Mouse (Mus musculus): ENCODE data around the gene Phlpp1. TPM values are rescaled to one million over a fixed set of nuclear protein-coding genes. Genes with fewer than 3 reads are reported as not detected.

Gene Phlpp1
- polyA plus RNA-seq, 1 experiment from 2014 or later: 7.1 TPM

DNA sequence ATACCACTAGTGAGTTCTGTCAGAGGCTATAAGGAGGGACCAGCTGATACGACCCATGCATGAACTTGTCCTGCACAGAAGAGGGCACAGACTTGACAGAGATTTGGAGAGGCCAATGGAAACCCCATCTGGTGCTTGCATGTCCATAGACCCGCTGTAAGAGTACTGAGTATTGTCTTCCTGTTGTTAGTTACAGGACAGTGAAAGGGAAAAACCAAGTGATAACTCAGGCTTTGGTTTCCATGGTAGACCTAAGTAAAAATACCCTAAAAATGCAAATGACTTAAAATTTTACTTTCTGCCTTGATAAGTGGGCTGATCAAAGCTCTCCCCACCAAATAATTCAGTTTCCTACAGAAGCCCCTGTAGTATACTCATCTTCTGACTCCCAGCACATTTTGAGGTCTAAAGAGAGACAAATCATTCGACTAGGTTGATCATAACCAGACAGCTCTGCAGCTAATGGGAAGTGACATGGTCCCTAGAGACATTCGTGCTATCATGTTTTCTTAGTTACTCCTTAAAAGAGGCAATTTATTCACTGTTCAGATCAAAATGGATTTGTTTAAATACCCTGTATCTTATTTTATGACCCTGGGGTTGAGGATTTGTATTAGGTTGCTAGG is 25.9 kb upstream of the Phlpp1 start:
- WGBS: 80% methylated on average over 4 of the region's 4 CpGs
- H3K27ac ChIP-seq (ENCODE audit: low read length): no peak overlapping the region

DNA sequence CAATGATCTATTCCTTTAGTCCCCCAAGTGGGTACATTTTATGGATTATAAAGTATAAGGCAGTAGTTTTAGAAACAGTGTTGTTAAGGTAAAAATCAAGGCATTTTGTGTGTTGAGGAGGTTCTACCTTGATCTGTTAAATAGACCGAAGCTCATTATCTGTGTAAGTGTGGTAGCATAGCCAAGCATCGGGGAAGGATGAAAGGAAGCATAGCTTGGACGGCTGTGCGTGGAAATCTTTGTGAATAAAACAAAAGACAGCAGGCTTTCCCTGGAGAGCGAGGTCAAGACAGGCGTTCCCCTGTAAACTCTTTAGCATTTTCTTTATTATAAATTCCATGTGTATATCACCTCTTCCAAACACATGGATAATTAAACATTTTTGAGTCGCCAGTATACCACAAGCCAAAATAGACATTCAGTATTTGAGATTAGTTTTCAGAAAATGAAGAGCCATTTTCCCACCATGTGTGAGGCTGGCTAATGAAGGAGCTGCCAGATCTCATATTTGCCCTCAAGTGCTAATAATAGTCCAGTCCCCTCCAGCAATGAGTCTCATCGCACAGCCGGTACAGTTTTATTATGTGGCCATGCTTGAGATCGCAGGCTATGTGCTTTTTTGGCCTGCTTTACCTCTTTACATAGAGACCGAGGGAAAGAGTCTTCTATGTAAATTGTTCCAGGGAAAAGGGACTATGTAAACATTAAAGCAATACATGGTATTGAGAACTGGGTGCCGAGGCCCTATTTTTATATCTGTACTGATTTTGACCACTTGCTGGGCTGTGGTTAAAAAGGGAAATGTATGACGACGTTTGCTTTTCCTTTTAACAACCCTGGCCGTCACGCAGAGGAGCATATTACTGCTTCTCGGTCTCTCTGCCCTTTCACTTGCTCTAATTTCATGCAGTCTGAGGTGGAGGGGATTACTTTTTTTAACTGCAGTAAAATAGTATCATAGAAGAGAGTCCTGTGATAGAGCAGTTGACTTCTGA is 22.9 kb upstream of the Phlpp1 start:
- Histone ChIP-seq H3K27ac (ENCODE audit: low read length) (peak overlapping the region; percentile 37; the same call in 1 of the 2 replicates), H3K27me3 (ENCODE audit: control insufficient read depth, insufficient read depth, low read depth, low read length) (no peaks in the 10 kb centered on the region), H3K4me2 (ENCODE audit: low read length) (0 out of 2 replicates have a peak overlapping the region, but pooled peaks have one; percentile 8), H3K9ac (ENCODE audit: low read depth, low read length) (no peak overlapping the region), H3K4me1 (ENCODE audit: control insufficient read depth, insufficient read depth, low read length) (peaks cover 6% of the 10 kb centered on the region; the same call in 1 of the 2 replicates), H3K36me3 (ENCODE audit: control insufficient read depth, insufficient read depth, low read length) (no peaks in the 10 kb centered on the region), H3K9me3 (replicated peaks; ENCODE audit: control insufficient read depth, low read length, poor library complexity, severe bottlenecking) (no peaks in the 10 kb centered on the region), H3K4me3 (ENCODE audit: low read depth, low read length) (no peak overlapping the region)
- 32% methylated on average over 17 of the region's 17 CpGs for WGBS
- peak; percentile 52 for ATAC-seq

More for the DNA sequence above, 25.9 kb upstream of the Phlpp1 start:
- no peaks in the 10 kb centered on the region for H3K9me3 ChIP-seq (replicated peaks; ENCODE audit: control insufficient read depth, low read length, poor library complexity, severe bottlenecking)
- ATAC-seq: no peak
- H3K27me3 ChIP-seq (ENCODE audit: control insufficient read depth, insufficient read depth, low read depth, low read length): no peaks in the 10 kb centered on the region
- no peak overlapping the region for H3K9ac ChIP-seq (ENCODE audit: low read depth, low read length)
- H3K4me2 ChIP-seq (ENCODE audit: low read length): no peak overlapping the region
- peaks cover 6% of the 10 kb centered on the region; the same call in 1 of the 2 replicates for H3K4me1 ChIP-seq (ENCODE audit: control insufficient read depth, insufficient read depth, low read length)
- H3K36me3 ChIP-seq (ENCODE audit: control insufficient read depth, insufficient read depth, low read length): no peaks in the 10 kb centered on the region
- H3K4me3 ChIP-seq (ENCODE audit: low read depth, low read length): no peak overlapping the region

DNA sequence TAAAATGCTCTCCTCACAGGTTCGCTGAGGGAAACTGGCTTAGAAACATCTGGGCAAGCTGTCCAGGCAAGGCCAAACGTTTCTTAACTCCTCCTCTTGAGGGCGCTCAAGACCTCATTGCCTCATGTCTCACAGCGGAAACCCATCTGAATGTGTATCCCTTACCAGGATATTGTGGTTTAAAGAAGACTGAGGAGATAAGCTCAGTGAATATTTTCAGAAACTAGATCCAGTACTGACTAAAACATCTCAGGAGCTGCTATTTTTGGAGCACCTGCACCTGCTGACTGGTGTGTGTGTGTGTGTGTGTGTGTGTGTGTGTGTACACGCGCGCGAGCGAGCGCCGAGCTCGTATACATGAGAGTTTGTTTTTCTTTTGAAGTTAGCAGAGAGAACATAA is 19.7 kb upstream of the Phlpp1 start:
- 80% methylated on average over 12 of the region's 12 CpGs for WGBS
- no peaks in the 10 kb centered on the region for H3K9me3 ChIP-seq (replicated peaks; ENCODE audit: control insufficient read depth, low read length, poor library complexity, severe bottlenecking)

DNA sequence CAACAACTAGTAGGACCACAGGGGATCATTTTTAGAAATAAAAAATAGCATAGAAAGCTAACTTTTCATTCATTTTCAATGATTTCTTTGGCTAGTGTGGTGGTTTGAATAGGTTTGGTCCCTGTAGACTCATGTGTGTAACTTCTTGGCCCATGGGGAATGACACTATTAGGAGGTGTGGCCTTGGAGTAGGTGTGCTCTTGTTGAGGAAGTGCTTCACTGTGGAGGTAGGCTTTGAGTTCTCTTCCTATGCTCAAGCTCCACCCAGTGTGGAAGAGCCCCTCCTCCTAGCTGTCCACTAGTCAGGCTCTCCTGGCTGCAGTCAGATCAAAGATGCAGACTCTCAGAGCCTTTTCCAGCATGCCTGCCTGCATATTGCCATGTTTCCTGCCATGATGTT is 18.8 kb upstream of the Phlpp1 start:
- Histone ChIP-seq H3K9me3 (replicated peaks; ENCODE audit: control insufficient read depth, low read length, poor library complexity, severe bottlenecking) (no peaks in the 10 kb centered on the region), H3K4me1 (ENCODE audit: control insufficient read depth, insufficient read depth, low read length) (peaks cover 6% of the 10 kb centered on the region; the same call in 1 of the 2 replicates), H3K9ac (ENCODE audit: low read depth, low read length) (no peak overlapping the region), H3K27ac (ENCODE audit: low read length) (no peak overlapping the region), H3K27me3 (ENCODE audit: control insufficient read depth, insufficient read depth, low read depth, low read length) (no peaks in the 10 kb centered on the region), H3K4me3 (ENCODE audit: low read depth, low read length) (no peak overlapping the region), H3K4me2 (ENCODE audit: low read length) (no peak overlapping the region), H3K36me3 (ENCODE audit: control insufficient read depth, insufficient read depth, low read length) (no peaks in the 10 kb centered on the region)
- no peak for ATAC-seq

More for the DNA sequence above, 19.7 kb upstream of the Phlpp1 start:
- Histone ChIP-seq H3K27me3 (ENCODE audit: control insufficient read depth, insufficient read depth, low read depth, low read length) (no peaks in the 10 kb centered on the region), H3K4me1 (ENCODE audit: control insufficient read depth, insufficient read depth, low read length) (peaks cover 6% of the 10 kb centered on the region; the same call in 1 of the 2 replicates), H3K9ac (ENCODE audit: low read depth, low read length) (no peak overlapping the region), H3K27ac (ENCODE audit: low read length) (no peak overlapping the region), H3K36me3 (ENCODE audit: control insufficient read depth, insufficient read depth, low read length) (no peaks in the 10 kb centered on the region), H3K4me3 (ENCODE audit: low read depth, low read length) (no peak overlapping the region), H3K4me2 (ENCODE audit: low read length) (no peak overlapping the region)
- no peak for ATAC-seq

DNA sequence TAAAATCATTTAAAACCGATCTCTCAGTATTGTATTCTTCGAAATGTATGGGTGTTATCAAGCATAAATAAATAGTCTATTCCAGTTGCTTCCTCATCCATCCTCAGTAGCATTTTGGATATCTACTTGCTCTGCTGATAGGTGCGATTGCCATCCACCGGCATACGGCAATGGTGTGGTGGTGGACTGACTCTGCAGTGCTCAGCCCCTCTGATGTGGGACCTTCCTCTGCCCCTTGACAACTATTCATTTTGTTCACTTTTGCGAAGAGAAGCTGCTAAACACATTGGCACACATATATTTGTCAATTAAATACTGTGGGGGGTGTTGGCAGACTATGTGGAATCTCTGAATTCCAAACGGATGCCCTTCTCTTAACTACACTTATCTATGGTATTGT is 17.0 kb upstream of the Phlpp1 start:
- Histone ChIP-seq H3K9ac (ENCODE audit: low read depth, low read length) (no peak overlapping the region), H3K27me3 (ENCODE audit: control insufficient read depth, insufficient read depth, low read depth, low read length) (no peaks in the 10 kb centered on the region), H3K36me3 (ENCODE audit: control insufficient read depth, insufficient read depth, low read length) (no peaks in the 10 kb centered on the region), H3K4me3 (ENCODE audit: low read depth, low read length) (no peak overlapping the region), H3K4me2 (ENCODE audit: low read length) (no peak overlapping the region), H3K27ac (ENCODE audit: low read length) (no peak overlapping the region), H3K9me3 (replicated peaks; ENCODE audit: control insufficient read depth, low read length, poor library complexity, severe bottlenecking) (no peaks in the 10 kb centered on the region), H3K4me1 (ENCODE audit: control insufficient read depth, insufficient read depth, low read length) (no peaks in the 10 kb centered on the region)
- no peak for ATAC-seq
- 91% methylated on average over 7 of the region's 7 CpGs for WGBS

DNA sequence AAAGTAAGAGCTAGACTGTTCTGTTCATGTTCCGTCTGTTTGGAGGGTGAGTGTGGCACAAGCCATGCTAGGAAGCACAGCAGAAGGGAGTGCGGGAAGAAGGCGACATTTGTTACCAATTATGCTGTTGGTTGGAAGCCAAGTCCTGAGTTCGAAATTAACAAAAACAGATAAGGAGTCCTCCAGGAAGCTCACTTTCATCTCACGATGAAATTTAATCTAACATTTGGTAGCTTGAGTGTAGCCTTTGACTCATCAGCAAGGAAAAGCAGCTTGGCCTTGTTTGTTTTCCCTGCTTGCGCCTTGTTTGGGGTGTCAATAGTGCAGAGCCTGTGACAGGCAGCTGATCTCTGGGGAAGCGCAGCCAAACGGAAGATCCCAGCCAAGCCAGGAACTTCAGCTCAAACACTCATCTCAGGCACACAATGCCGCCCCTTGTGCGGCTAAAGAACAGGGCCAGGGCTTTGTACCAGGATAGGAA is 16.4 kb upstream of the Phlpp1 start:
- 62% methylated on average over 10 of the region's 10 CpGs for WGBS
- Histone ChIP-seq H3K36me3 (ENCODE audit: control insufficient read depth, insufficient read depth, low read length) (no peaks in the 10 kb centered on the region), H3K4me2 (ENCODE audit: low read length) (no peak overlapping the region), H3K9ac (ENCODE audit: low read depth, low read length) (no peak overlapping the region), H3K27me3 (ENCODE audit: control insufficient read depth, insufficient read depth, low read depth, low read length) (no peaks in the 10 kb centered on the region), H3K4me3 (ENCODE audit: low read depth, low read length) (no peak overlapping the region), H3K4me1 (ENCODE audit: control insufficient read depth, insufficient read depth, low read length) (no peaks in the 10 kb centered on the region), H3K9me3 (replicated peaks; ENCODE audit: control insufficient read depth, low read length, poor library complexity, severe bottlenecking) (no peaks in the 10 kb centered on the region), H3K27ac (ENCODE audit: low read length) (no peak overlapping the region)
- 0 out of 2 replicates have a peak, but pooled peaks have one; percentile 62 for ATAC-seq

DNA sequence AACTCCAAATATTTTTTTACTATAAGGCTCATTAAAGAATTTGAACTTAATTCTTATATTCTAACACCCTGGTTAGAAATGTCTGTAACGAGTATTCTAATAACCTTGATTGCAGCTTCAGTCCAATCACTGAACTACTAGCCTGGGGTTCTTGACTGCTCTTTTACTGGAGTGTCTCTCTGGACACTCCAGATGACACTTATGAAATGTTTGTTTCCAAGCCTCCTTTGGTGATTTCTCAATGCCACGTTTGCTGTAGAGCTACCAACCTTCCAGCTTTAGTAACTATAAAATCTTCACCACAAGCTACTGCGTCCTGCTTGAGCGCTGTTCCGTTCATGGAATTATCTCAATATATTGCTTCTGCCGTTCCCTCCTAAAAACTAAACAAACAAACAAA is 15.8 kb upstream of the Phlpp1 start:
- no peak for ATAC-seq
- no peaks in the 10 kb centered on the region for H3K36me3 ChIP-seq (ENCODE audit: control insufficient read depth, insufficient read depth, low read length)
- H3K4me3 ChIP-seq (ENCODE audit: low read depth, low read length): no peak overlapping the region
- WGBS: 79% methylated on average over 6 of the region's 6 CpGs
- H3K9ac ChIP-seq (ENCODE audit: low read depth, low read length): no peak overlapping the region
- H3K4me1 ChIP-seq (ENCODE audit: control insufficient read depth, insufficient read depth, low read length): no peaks in the 10 kb centered on the region
- H3K27me3 ChIP-seq (ENCODE audit: control insufficient read depth, insufficient read depth, low read depth, low read length): no peaks in the 10 kb centered on the region
- no peak overlapping the region for H3K27ac ChIP-seq (ENCODE audit: low read length)
- H3K9me3 ChIP-seq (replicated peaks; ENCODE audit: control insufficient read depth, low read length, poor library complexity, severe bottlenecking): no peaks in the 10 kb centered on the region
- H3K4me2 ChIP-seq (ENCODE audit: low read length): no peak overlapping the region

DNA sequence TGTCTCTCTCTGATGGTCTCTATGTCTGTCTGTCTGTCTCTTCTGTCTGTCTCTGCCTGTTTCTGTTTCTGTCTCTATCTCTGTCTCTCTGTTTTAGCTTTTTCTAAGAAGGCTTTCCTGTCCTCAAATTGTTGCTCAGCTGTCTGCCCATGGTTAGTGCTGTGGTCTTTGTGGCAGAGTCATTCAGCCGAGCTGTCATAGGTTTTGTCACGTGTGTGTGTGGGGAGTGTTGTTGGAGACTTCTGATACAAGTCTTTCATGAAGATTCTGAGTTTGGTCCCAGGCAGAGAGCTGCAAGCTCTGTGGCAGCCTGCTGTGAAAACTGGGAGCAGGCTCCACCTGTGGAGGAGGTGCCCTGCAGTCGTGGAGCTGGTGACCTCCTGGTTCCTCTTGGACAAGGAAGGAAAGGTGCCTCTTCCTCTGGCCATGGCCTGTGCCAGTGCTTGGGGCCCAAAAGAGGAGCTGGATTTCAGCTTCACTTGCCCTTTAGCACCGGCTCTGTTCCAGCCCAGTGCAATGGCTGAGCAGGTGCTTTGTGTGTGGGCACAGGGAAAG is 13.5 kb upstream of the Phlpp1 start:
- H3K9me3 ChIP-seq (replicated peaks; ENCODE audit: control insufficient read depth, low read length, poor library complexity, severe bottlenecking): no peaks in the 10 kb centered on the region
- 73% methylated on average over 4 of the region's 4 CpGs for WGBS
- no peaks in the 10 kb centered on the region for H3K36me3 ChIP-seq (ENCODE audit: control insufficient read depth, insufficient read depth, low read length)
- H3K27ac ChIP-seq (ENCODE audit: low read length): no peak overlapping the region
- no peak overlapping the region for H3K4me3 ChIP-seq (ENCODE audit: low read depth, low read length)
- no peak overlapping the region for H3K9ac ChIP-seq (ENCODE audit: low read depth, low read length)
- H3K4me1 ChIP-seq (ENCODE audit: control insufficient read depth, insufficient read depth, low read length): no peaks in the 10 kb centered on the region
- no peak overlapping the region for H3K4me2 ChIP-seq (ENCODE audit: low read length)
- ATAC-seq: no peak
- H3K27me3 ChIP-seq (ENCODE audit: control insufficient read depth, insufficient read depth, low read depth, low read length): no peaks in the 10 kb centered on the region

Measured in midbrain, embryonic 16.5 days (tissue).